10 mouse cellular contexts compared by ENCODE assay signal in the genomic region with DNA sequence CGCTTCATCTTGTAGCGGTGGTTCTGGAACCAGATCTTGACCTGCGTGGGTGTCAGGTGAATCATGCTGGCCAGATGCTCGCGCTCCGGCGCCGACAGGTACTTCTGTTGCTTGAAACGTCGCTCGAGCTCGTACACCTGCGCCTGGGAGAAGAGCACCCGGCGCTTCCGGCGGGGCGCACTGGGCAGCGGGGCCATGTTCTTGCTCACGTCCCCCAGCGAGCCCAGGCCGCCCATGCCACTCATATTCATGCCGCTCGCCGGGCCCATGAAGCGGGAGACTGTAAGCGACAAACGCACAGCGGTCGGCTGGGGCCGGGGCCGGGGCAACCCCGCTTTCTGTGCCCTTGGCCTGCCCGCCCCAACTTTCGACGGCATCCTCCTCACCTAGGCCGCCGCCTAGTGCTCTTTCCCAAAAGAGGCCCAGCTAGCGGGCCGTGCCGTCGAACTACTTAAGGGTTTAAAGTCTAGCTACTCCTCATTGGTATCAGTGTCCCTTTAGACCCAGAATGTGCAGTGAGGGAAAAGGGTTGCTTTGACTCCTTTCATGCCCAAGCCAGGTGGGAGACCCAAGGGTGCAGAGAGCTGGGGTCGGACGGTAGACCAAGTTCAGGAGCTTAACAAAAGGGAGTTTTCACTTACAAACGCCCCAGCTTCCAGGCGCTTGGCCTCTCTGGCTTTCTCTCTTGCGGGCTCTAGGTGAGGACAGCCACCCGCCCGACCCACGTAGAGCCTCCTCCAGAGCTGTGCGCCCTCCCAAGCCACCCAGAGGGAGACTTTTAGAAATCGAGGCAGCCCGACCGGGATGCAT. TPM values are rescaled to one million over a fixed set of nuclear protein-coding genes. Genes with fewer than 3 reads are reported as not detected.
DNase-seq lines count a peak whose midpoint lies in the region; ATAC-seq and TF ChIP-seq lines count a peak whose summit lies in the region.
"Had no signal": no experiment of that assay in that cellular context is flagged by ENCODE, and none has a peak within 500 bp of the region (broad histone marks: within the 10 kb centered on the region; RNA-seq: fewer than 3 reads in every experiment).

No protein-coding gene starts in this region.

- peak overlapping the region; percentile 53 for H3K4me3 ChIP-seq in lung, embryonic 14.5 days (ENCODE audit: low read depth, low read length)
- peak overlapping the region; percentile 37; the same call in 1 of the 2 replicates for H3K4me3 ChIP-seq in embryonic facial prominence, embryonic 14.5 days (ENCODE audit: low read depth, low read length)
- H3K4me3 ChIP-seq in intestine, embryonic 15.5 days (replicated peaks), result peak overlapping the region; percentile 19; the same call in 1 of the 2 replicates
- peak overlapping the region; percentile 15 for H3K4me3 ChIP-seq in neural tube, embryonic 15.5 days (replicated peaks)

- H3K27me3 ChIP-seq in lung, embryonic 14.5 days (ENCODE audit: insufficient read depth, low read length), result peaks cover 93% of the 10 kb centered on the region
- H3K27me3 ChIP-seq in embryonic facial prominence, embryonic 14.5 days (replicated peaks; ENCODE audit: control insufficient read depth, insufficient read depth, low read length), result peaks cover 98% of the 10 kb centered on the region
- peaks cover 91% of the 10 kb centered on the region for H3K27me3 ChIP-seq in intestine, embryonic 15.5 days (replicated peaks)
- peaks cover 96% of the 10 kb centered on the region for H3K27me3 ChIP-seq in neural tube, embryonic 15.5 days (replicated peaks)

- whole genome bisulfite sequencing in lung, embryonic 14.5 days, result 2% methylated on average over 54 of the region's 54 CpGs
- WGBS in embryonic facial prominence, embryonic 14.5 days, result 0% methylated on average over 35 of the region's 54 CpGs
- 2% methylated on average over 54 of the region's 54 CpGs for WGBS in intestine, embryonic 15.5 days
- WGBS in neural tube, embryonic 15.5 days, result 1% methylated on average over 54 of the region's 54 CpGs

- H3K4me2 ChIP-seq in lung, embryonic 14.5 days, result peak overlapping the region; percentile 37
- H3K4me2 ChIP-seq in embryonic facial prominence, embryonic 14.5 days (ENCODE audit: low read depth, low read length), result peak overlapping the region; percentile 20; the same call in 1 of the 2 replicates
- H3K4me2 ChIP-seq in intestine, embryonic 15.5 days (replicated peaks), result peak overlapping the region; percentile 42
- H3K4me2 ChIP-seq in neural tube, embryonic 15.5 days, result peak overlapping the region; percentile 31

- peak overlapping the region; percentile 90 for H3K9ac ChIP-seq in lung, embryonic 14.5 days
- no peak overlapping the region for H3K9ac ChIP-seq in embryonic facial prominence, embryonic 14.5 days (ENCODE audit: low read depth, low read length)
- no peak overlapping the region for H3K9ac ChIP-seq in intestine, embryonic 15.5 days
- H3K9ac ChIP-seq in neural tube, embryonic 15.5 days (replicated peaks), result no peak overlapping the region

- peak; percentile 45 for DNase-seq in lung, embryonic 14.5 days
- DNase-seq in lung, postnatal 25 days (ENCODE audit: low spot score), result no peak
- DNase-seq in embryonic facial prominence, embryonic 14.5 days (ENCODE audit: low spot score), result no peak
- DNase-seq in ovary, postnatal 10 days (ENCODE audit: low spot score), result no peak

- H3K36me3 ChIP-seq in lung, embryonic 14.5 days (ENCODE audit: insufficient read depth), result peaks cover 17% of the 10 kb centered on the region; the same call in 1 of the 2 replicates
- H3K36me3 ChIP-seq in embryonic facial prominence, embryonic 14.5 days (ENCODE audit: control insufficient read depth, insufficient read depth, low read length), result no peaks in the 10 kb centered on the region
- no peaks in the 10 kb centered on the region for H3K36me3 ChIP-seq in intestine, embryonic 15.5 days
- H3K36me3 ChIP-seq in neural tube, embryonic 15.5 days, result no peaks in the 10 kb centered on the region

- peak overlapping the region; percentile 98 for H3K27ac ChIP-seq in lung, embryonic 14.5 days (ENCODE audit: low read depth)
- no peak overlapping the region for H3K27ac ChIP-seq in embryonic facial prominence, embryonic 14.5 days (replicated peaks; ENCODE audit: low read depth, low read length)
- H3K27ac ChIP-seq in intestine, embryonic 15.5 days, result no peak overlapping the region
- H3K27ac ChIP-seq in neural tube, embryonic 15.5 days (replicated peaks), result no peak overlapping the region

- H3K4me1 ChIP-seq in lung, embryonic 14.5 days (ENCODE audit: insufficient read depth), result no peaks in the 10 kb centered on the region
- no peaks in the 10 kb centered on the region for H3K4me1 ChIP-seq in embryonic facial prominence, embryonic 14.5 days (ENCODE audit: control insufficient read depth, insufficient read depth, low read length)
- H3K4me1 ChIP-seq in intestine, embryonic 15.5 days (replicated peaks), result peaks cover 14% of the 10 kb centered on the region
- peaks cover 25% of the 10 kb centered on the region for H3K4me1 ChIP-seq in neural tube, embryonic 15.5 days

- H3K9me3 ChIP-seq in lung, embryonic 14.5 days (ENCODE audit: low read depth, low read length), result no peaks in the 10 kb centered on the region
- no peaks in the 10 kb centered on the region for H3K9me3 ChIP-seq in embryonic facial prominence, embryonic 14.5 days (ENCODE audit: control insufficient read depth, low read length)
- H3K9me3 ChIP-seq in intestine, embryonic 15.5 days, result no peaks in the 10 kb centered on the region; the same call in 1 of the 2 replicates
- H3K9me3 ChIP-seq in neural tube, embryonic 15.5 days (replicated peaks), result no peaks in the 10 kb centered on the region

- ATAC-seq in lung, embryonic 14.5 days (ENCODE audit: insufficient read depth), result no peak
- no peak for ATAC-seq in embryonic facial prominence, embryonic 14.5 days (ENCODE audit: low read depth)
- ATAC-seq in intestine, embryonic 15.5 days, result 0 out of 2 replicates have a peak, but pooled peaks have one; percentile 10
- ATAC-seq in neural tube, embryonic 15.5 days (ENCODE audit: low FRiP score), result no peak
- no peak for ATAC-seq in erythroblast, adult 5-6 weeks (replicated peaks; ENCODE audit: low FRiP score, poor library complexity, severe bottlenecking)
- no peak for ATAC-seq in megakaryocyte, adult 5-6 weeks (ENCODE audit: poor library complexity, severe bottlenecking)

- TF ChIP-seq CTCF in lung, embryonic 14.5 days (IDR thresholded peaks at IDR 0.05; ENCODE audit: low read depth), result no peak

RNA-seq across cellular contexts. Expression of a gene that starts 3.0 kb away (rescaled TPM):
- polyA plus RNA-seq in lung, embryonic 14.5 days (2014; fragmentation: Nextera tagmentation; extraction: Ambion mirVana), result 94.6 and 95.1 TPM in 2 replicates
- polyA plus RNA-seq in embryonic facial prominence, embryonic 14.5 days (2014; fragmentation: Nextera tagmentation; extraction: Ambion mirVana), result 0.73 and 0.99 TPM in 2 replicates
- polyA plus RNA-seq in intestine, embryonic 15.5 days (2015; fragmentation: Nextera tagmentation; extraction: Ambion mirVana), result not detected in 2 replicates
- polyA plus RNA-seq in neural tube, embryonic 15.5 days (2015; fragmentation: Nextera tagmentation; extraction: Ambion mirVana), result not detected in 2 replicates
- not detected in 2 replicates for total RNA-seq in erythroblast, adult 5-6 weeks (2015; ENCODE audit: low replicate concordance)
- total RNA-seq in erythroblast, adult 5-6 weeks (2017; ENCODE audit: low replicate concordance), result not detected in 2 replicates
- not detected in 2 replicates for total RNA-seq in megakaryocyte, adult 5-6 weeks (2015)
- not detected in 2 replicates for total RNA-seq in megakaryocyte, adult 5-6 weeks (2017)
- polyA plus RNA-seq: liver, embryonic 11.5 days; spleen, adult 2 months had no signal

Comparison
In these comparisons a context has a peak if more than half of its experiments do, and no peak if none do; other contexts are left out.
1. RNA of a gene that starts 3.0 kb away (polyA plus RNA-seq): 94.6 to 95.1 TPM in lung, embryonic 14.5 days; 0.73 to 0.99 TPM in embryonic facial prominence, embryonic 14.5 days, not detected in intestine, embryonic 15.5 days and not detected in neural tube, embryonic 15.5 days; every median in the first group is over 10 times any median in the second.
2. Peak in every context shown above with its lines, with median percentiles within 50 percentile points of each other: H3K4me2 ChIP-seq and H3K4me3 ChIP-seq.